ENCODE assay signal across 10 mouse cellular contexts in genomic region chr2:75149562-75149961, GRCm38 (mm10).
A peak's percentile ranks its signal among the peaks of the same experiment; 100 is the strongest.
DNase-seq lines count a peak whose midpoint lies in the region; ATAC-seq lines count a peak whose summit lies in the region.
"Had no signal": no experiment of that assay in that cellular context is flagged by ENCODE, and none has a peak within 500 bp of the region (broad histone marks: within the 10 kb centered on the region; RNA-seq: fewer than 3 reads in every experiment).

No protein-coding gene starts in this region.

- no peak for DNase-seq in heart, postnatal 10 days
- no peak for DNase-seq in embryonic facial prominence, embryonic 10.5 days (ENCODE audit: low spot score)
- DNase-seq in intestine, embryonic 14.5 days (ENCODE audit: low spot score): no peak
- DNase-seq in lung, postnatal 14 days: peak; percentile 22
- DNase-seq in urinary bladder, adult 18-20 months (ENCODE audit: low spot score in 2 of 2): no peak
- no peak for DNase-seq in left cerebral cortex, postnatal 10 days (ENCODE audit: extremely low spot score in 1 of 2, low spot score in 2 of 2)
- no peak for DNase-seq in layer of hippocampus, postnatal 14 days (ENCODE audit: low spot score in 2 of 2)
- DNase-seq: thymus, postnatal 25 days had no signal

- no peak overlapping the region for H3K27ac ChIP-seq in heart, embryonic 16.5 days (ENCODE audit: low read length)
- no peak overlapping the region; the same call in 1 of the 2 replicates for H3K27ac ChIP-seq in embryonic facial prominence, embryonic 10.5 days (replicated peaks)
- no peak overlapping the region for H3K27ac ChIP-seq in intestine, embryonic 14.5 days (ENCODE audit: low read depth)
- H3K27ac ChIP-seq: macrophage had no signal

- H3K27me3 ChIP-seq in heart, embryonic 16.5 days (ENCODE audit: control insufficient read depth, insufficient read depth, low read length): peaks cover 7% of the 10 kb centered on the region
- peaks cover 34% of the 10 kb centered on the region for H3K27me3 ChIP-seq in embryonic facial prominence, embryonic 10.5 days (replicated peaks; ENCODE audit: low read depth, poor library complexity, severe bottlenecking)
- no peaks in the 10 kb centered on the region for H3K27me3 ChIP-seq in intestine, embryonic 14.5 days (replicated peaks; ENCODE audit: control insufficient read depth, insufficient read depth, low read length)

- H3K36me3 ChIP-seq in heart, embryonic 16.5 days (ENCODE audit: control insufficient read depth, insufficient read depth): no peaks in the 10 kb centered on the region
- no peaks in the 10 kb centered on the region for H3K36me3 ChIP-seq in embryonic facial prominence, embryonic 10.5 days (replicated peaks)
- H3K36me3 ChIP-seq in intestine, embryonic 14.5 days (ENCODE audit: control insufficient read depth, insufficient read depth, low read length): no peaks in the 10 kb centered on the region

- H3K9me3 ChIP-seq in heart, embryonic 16.5 days (replicated peaks; ENCODE audit: control insufficient read depth, low read length): no peaks in the 10 kb centered on the region
- no peaks in the 10 kb centered on the region for H3K9me3 ChIP-seq in embryonic facial prominence, embryonic 10.5 days
- no peaks in the 10 kb centered on the region for H3K9me3 ChIP-seq in intestine, embryonic 14.5 days (ENCODE audit: control insufficient read depth, low read length)

- no peak for ATAC-seq in heart, embryonic 16.5 days (replicated peaks; ENCODE audit: extremely low read depth, insufficient read depth, low FRiP score)
- no peak for ATAC-seq in intestine, embryonic 14.5 days (replicated peaks; ENCODE audit: low FRiP score, low TSS enrichment, low read depth)

- peaks cover 4% of the 10 kb centered on the region; the same call in 1 of the 2 replicates for H3K4me1 ChIP-seq in heart, embryonic 16.5 days (ENCODE audit: control insufficient read depth, insufficient read depth, low read length)
- H3K4me1 ChIP-seq in embryonic facial prominence, embryonic 10.5 days: peaks cover 15% of the 10 kb centered on the region
- H3K4me1 ChIP-seq in intestine, embryonic 14.5 days (replicated peaks; ENCODE audit: control insufficient read depth, insufficient read depth, low read length): 0 out of 2 replicates have a peak, but pooled peaks cover 7% of the 10 kb centered on the region

- intact Hi-C loops in heart, postnatal 10 days (cut with DNase I): no loop called here
- intact Hi-C loops in left cerebral cortex, postnatal 10 days (cut with DNase I): no loop called here

- peak overlapping the region; percentile 42; the same call in 1 of the 2 replicates for H3K4me2 ChIP-seq in heart, embryonic 16.5 days (ENCODE audit: low read depth, low read length)
- H3K4me2 ChIP-seq in intestine, embryonic 14.5 days (ENCODE audit: low read length): peak overlapping the region; percentile 34

- H3K4me3 ChIP-seq in heart, embryonic 16.5 days (ENCODE audit: low read length): peak overlapping the region; percentile 19
- H3K4me3 ChIP-seq in embryonic facial prominence, embryonic 10.5 days: 0 out of 2 replicates have a peak overlapping the region, but pooled peaks have one; percentile 3
- 0 out of 2 replicates have a peak overlapping the region, but pooled peaks have one; percentile 12 for H3K4me3 ChIP-seq in intestine, embryonic 14.5 days (ENCODE audit: low read depth, low read length)

- H3K9ac ChIP-seq in heart, embryonic 16.5 days (ENCODE audit: low read length): no peak overlapping the region
- H3K9ac ChIP-seq in intestine, embryonic 14.5 days (ENCODE audit: low read length): no peak overlapping the region

- 39% methylated on average over 12 of the region's 12 CpGs for WGBS in heart, embryonic 16.5 days
- 45% methylated on average over 12 of the region's 12 CpGs for WGBS in embryonic facial prominence, embryonic 10.5 days
- WGBS in intestine, embryonic 14.5 days: 10% methylated on average over 12 of the region's 12 CpGs
